Mouse (Mus musculus) cerebellum, postnatal 4 days (tissue): ENCODE data around the gene Efna5.

Source experiments
- DNase-seq, 2 experiments: peaks; one replicate each; pipeline ENCODE4 v3.0.0; 2022; ENCODE audit warnings: low spot score in 2 of 2, mixed read lengths in 1 of 2

The Efna5 gene

DNA sequence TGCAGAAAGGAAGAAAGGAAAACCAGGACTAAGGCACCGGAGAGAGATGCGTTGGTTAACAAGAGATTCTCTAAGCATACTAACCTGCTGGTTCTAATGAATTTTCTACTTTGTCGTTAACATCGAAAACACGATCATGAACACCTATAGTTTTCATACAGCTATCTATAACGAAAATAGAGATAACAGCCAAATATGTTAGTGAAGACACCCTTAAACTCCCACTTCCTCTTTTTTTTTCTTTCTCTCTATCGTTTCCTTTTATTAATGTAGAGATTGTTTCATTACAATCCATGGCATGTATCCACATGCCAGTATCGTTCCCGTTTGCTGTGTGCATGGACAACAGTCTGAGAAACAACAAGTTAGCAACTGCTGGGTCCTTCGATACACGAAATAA, 267.9 kb downstream of the Efna5 start:
- no peak for DNase-seq

DNA sequence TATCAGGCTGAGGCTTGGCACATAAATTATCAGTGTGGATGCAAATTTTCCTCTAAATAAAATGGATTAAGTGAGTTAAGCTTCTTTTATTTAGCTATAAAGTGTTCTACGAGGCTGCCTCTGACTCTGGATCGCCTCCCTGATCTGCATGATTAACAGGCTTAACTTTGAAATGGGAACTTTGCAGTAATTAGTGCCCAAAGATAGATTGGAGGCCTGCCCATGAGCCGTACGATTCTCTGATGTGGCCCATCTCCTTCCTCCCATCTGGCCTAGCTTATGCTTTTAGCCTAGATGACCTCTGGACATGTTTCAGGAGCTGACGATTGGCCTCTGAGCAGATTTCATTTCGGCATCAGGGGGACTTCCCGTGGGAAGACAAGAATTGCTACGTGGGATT, 273.0 kb downstream of the Efna5 start:
- no peak for DNase-seq

DNA sequence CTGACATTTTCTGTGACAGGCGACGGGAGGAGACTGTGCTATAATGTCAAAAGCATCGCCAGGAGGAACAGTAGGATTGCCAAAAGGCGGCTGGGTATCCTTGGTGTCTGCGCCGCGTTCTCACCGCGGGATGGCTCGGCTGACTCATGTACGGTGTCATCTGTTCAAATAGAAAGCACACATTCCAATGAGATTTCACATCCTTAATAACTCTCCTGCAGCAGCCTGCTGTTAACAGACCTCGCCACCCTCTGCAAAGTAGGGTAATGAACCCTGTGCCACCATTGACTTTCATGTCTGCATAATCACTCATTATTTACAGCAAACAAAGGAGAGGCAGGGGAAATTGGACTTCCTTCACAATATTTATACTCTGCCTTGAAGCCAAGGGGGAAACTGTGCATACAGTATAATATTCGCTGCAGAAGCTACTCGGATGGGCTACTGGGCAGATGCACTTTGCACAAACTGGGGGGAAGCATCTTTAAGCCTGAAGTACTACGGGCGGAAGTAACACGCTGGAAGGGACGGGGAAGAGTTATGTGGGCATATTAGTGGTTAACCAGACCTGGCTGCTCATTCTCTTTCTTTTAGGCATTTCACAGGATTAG, 273.7 kb downstream of the Efna5 start:
- DNase-seq, result no peak

DNA sequence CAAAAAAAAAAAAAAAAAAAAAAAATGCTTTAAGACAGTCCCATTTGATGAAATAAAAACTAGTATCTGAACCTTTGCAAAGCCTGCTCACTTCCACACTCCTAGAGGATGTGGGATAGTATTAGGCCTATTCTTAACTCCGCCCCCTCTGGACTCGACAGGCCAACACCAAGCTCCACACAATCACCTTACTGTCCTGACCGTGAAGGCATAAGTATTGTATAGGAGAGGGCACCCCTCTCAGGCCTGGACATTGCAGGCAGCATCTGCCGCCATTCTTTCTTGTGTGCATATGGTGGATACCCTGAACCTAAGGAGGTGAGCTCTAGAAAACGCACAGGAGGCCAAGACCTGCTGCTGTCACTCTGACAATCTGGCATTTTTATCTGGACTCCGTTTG, 274.4 kb downstream of the Efna5 start:
- no peak for DNase-seq

DNA sequence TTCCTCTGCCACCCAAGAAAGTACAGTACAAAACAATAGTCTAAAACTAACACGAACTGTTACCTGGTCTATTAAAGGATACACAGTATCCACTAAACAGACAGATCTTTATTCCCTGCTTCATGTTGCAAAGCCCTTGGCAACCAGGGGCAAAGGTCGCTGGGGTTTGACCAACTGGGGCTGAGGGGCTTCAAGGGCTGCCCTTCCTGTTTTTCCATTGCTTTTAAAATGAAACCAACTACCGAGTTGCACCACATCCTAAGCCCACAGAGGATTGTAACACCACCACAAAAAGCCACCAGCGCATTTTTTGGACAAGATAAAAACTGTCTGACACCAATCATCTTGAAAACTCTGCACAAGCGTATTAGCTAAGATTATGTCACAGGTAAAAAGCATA, 276.8 kb downstream of the Efna5 start:
- DNase-seq, result no peak

DNA sequence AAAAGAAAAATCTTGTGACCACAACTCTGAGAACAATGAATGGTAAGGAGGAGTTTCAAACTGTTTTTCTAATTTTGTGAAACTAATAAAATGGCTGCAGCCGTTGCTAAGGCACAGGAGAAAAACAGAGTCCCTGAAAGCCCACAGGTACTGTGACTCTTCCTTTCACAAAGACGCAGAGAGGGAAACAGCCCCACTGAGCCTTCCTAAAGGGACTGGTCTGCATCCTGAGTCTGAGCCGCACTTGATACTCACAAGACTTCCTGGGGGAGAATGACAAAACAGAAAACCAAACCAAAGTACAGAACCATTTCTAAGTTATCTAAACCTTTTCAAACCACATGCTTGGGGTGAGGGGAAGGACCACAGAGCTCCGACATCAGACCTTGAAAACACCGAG, 277.5 kb downstream of the Efna5 start:
- no peak for DNase-seq

DNA sequence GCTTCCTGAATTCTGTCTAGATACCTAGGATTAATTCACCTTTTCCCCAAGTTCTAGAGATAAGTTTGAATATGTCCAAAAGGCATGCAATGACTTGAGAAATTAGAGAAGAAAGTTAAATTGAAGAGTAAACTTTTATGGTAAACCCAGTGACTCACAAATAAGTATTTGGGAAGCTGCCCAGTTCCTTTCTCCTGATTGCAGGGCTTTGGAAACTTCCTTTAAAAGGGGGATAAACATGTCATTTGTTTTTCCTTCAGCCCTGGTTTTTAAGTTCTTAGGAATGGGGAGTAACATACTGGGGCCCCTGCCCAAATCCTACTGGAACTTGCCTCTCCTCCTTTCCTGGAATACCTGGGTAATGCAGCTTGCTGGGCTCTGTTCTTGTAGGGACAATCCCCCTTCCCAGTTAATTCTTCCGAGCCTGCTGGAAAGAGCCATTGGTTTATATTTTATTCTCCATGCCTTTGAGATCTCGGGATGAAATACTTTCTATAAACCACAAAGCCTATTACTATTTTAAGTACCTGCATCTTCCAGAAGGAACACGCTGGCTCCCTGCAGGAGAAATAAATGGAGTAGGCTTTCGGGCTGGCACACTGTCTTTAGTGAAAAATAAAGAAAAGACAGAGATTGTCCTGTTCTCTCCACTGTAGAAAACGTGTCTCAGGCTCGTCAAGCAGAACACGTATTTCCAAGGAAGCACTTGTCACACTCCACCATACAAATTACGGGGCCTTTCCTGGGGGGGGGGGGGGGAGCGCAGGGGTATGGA, 282.2 kb downstream of the Efna5 start:
- DNase-seq, result no peak

DNA sequence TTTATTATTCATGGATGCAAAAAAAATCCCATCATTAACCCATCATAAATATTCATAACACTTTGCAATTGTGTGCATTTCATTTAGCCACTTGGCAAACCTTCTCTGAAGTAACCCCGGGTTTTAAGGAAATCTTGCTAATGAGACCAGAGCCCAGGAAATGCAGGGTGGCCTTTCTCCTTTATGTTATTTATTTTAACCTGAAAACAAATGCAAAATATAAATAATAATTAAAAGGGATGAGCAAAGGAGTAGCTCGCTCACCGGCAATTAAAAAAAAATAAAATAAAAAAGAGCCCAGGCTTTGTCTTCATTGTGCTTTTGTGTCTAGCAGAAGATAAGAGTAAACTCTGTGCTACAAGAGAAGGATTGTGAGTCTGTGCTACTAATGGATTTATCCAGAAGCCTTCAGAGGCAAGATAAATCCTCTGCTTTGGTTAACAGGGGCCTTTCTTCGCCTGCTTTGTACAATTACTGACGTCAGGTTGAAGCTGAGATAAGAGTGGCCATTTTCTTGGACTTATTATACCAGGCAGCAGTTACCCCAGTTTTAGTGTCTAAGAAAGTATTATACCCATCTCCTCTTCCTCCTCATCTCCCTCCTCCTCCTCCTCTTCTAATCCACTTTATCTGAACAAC, 288.6 kb downstream of the Efna5 start:
- DNase-seq, result no peak

DNA sequence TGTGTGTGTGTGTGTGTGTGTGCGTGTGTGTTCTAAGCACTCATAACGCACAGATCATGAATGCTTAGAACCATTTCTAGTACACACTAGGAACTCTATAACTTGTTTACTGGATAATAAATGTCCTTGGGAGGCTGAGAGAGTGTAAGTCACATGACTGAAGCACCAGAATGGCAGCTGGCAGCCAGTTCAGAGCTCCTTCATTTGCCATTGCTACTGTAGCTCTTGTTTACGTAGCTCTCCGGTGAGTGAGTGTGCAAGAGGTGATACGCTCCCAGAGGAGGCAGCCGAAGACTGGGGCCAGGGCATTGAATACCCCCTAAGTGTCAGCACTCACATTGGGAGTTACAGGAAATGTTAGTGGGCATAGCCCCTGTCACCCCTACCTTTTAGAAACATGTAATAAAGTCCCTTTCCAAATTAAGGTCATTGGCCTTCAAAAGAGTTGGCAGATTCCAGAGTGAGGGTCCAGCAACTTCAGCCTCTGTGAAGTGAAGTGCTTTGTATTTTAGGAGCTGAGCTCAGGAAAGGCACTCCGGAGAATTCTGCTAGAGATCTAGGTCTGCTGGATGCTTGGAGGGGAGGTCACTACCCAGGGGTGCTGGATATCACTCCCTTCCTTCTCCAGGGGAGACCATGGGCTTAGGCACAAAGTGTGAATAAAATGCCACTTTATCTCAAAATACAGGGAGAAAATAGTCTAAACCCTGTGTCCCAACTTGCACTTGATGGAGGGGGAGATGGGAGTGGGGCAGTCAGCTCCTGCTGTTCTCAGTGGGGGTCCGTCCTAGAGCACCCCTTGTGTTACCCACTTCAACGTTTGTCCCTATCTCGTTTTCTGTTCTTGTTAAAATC, 289.3 kb downstream of the Efna5 start:
- DNase-seq, result no peak

DNA sequence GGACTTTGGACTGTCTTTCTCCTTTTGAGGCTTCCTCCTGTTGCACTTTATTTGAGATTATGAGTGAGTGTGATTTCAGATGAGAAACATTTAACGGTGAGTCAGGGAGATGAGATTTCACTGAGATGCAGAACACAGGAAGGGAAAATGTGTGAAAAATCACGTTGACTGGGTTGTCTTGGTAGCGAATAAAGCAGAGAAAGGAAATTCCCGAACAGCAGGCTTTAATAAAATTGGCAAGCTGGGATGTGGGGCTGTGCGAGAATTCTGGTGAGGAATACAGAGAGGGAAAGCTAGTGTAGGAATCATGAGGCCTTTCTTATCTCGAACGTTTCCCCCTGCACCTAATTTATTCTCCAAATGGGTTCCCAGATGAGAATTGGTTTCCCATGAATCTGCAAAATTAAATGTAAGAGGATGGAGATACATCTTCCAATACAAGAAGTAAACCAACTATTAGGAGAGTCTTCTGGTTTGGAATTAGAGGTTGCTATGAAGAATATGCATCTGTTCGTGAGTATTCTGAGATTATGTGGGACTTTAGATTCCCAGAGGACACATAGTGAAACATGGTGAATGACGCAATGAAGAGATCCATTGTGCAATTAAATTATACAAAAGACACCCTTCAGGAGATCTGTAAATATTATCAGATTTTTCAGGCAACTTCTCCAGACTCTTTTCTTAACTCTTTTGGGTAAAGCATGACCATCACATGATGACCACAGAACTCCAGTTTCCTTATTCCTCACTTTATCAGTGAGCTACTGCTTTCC, 290.2 kb downstream of the Efna5 start:
- DNase-seq, result no peak

DNA sequence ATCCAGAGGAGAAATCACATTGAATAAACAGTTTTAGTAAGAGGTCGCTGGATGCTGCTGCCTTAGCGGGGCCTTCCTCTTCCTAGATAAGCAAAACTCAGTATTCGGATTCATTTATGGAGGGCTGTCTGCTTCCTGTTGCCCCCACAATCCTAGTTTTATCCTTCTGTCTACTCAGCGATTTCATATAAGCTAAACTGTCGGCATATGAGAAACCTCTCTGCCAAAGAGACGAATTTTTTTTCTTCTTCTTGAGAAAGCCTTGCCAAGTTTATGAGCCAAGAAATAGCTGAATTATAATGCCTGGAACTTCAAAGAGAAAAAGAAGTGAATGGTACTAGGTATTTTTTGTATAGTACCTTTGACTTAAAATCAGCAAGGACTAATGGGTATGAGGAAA, 301.0 kb downstream of the Efna5 start:
- DNase-seq, result no peak

DNA sequence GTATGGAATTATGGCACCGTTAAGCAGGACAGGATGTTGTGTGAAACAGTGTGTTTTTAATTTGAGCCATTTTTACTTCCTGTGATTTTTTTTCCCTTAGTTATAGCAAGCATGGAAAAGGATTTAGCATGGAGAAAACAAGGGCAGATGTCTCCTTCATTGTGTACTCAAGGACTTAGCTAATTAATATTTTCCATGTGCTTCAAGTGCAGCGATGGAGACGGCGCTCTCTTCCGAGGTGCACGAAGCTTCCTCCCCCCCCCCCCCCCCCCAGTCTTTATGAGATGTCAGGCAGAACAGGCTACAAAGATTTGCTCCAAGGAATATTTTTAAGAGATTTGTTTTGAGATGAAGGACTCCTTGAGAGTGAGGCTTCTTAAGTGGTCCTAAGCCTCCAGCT, 301.5 kb downstream of the Efna5 start:
- DNase-seq, result no peak

DNA sequence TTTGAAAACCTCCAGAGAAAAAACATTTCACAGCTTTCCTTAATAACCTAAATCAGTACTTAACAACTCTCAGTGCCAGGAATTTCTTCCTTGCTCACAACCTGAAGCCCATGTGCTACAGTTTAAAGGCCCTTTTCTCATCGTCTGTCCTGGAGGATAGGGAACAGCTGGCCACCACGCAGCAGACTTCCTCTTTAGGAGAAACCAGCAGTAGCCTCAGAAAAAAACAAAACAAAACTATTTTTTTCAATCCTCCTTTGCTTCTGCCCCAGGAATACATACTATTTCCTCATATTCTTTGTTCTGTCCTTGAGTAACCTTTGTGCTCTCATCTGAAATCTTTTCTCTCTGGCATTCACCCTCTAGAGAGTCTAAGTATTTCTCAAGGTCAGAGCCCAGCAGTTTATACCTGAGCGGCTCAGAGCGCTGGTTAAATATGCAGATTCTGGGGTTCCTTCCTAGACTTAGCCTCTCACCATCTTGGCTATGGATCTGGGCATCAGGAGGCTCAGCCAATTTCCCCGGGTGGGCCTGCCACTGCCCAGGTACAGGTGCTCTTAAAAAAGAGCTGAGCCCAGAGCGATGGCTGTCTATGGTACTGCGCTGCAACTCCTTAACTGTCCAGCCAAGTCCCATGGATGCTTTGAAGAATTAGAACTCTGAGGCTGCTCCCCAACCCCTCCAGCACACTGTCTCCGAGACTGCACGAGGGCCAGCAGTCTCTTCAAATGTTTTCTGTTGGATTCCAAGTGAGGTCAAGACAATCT, 306.4 kb downstream of the Efna5 start:
- no peak for DNase-seq

DNA sequence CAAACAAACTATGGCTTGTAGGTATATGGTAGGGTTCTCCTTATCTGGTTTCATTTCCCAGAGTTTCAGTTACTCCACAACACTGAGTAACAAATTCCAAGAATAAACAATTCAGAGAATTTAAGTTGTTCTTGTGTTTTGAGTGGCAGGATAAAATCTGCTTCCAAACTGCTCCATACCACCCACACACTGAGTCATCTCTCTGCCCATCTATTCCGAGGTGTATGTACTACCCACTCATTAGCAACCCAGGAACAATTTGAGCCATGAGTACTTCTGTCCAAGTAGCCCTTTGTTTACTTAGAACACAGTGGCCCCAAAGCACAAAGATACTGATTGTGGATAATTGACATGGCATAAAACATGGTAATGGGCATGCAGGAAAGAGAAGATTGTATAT, 311.0 kb downstream of the Efna5 start:
- DNase-seq, result no peak

DNA sequence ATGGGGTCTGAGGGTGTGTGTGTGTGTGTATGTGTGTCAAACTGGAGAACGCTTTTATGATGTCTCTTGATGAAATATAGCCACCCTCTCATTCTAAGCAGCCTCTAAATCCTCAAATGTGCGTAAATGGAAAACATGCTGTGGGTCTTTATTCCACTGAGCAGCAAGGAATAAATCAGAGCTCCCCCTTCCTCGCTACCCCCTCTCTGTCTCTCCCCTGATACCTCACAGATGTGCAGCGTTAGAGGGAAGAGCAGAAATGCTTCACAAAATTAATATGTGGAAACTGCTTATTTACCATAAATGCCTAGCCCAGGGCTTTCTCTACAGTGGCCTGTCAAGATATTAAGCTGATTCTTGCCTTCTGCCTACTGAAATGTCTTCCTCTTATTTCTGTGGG, 313.1 kb downstream of the Efna5 start:
- DNase-seq, result no peak

DNA sequence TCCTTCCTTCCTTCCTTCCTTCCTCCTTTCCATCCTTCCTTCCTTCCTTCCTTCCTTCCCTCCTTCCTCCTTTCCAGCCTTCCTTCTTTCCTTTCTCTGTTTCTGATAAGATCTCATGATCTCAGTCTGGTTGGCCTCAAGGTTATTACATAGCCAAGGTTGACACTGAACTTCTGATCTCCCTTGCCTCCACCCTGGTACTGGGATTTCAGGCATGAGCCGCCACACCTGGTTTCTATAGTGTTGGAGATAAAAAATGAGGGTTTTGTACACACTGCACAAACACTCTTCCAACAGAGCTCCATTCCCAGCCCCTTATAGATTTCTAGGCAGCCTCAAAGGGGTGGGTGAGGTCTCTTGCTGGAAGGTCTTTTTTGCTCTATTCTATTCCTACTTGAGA, 315.5 kb downstream of the Efna5 start:
- DNase-seq, result no peak

DNA sequence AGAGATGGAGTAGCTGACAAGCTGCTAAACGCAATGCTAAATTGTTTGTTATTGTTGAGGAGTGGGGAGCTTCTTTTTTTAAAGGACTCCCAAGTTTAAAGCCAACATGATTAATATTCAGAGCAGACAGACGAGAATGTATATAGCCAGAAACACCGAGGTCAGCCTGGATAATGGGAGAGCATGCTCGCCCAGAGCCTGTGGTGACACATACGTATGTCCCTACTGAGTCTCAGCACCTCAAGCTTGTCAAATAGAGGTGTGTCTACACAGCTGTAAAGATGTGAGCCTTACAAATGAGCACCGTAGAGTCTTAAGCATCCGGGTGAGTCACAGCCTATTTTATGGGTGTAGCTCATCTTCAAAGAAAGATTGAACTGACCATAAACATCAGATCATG, 318.7 kb downstream of the Efna5 start:
- DNase-seq, result no peak

DNA sequence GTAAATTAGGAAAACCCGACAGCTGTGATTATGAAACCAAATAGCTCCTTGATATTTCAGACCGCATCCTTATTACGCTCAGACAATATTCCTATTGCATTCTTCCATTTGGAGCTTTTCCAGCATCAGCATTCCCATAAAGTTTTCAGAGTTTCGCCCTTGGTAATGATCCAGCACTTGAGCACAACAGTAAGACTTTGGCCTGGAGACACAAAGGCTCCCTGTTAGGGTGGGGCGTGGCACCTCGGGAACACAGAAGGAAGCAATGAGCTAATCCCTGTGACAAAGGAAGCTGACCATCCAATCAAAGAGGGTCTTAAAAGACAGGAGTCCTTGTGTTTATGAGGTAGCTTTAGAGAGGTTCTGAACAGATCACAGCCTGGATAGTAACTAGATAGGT, 323.9 kb downstream of the Efna5 start:
- DNase-seq, result no peak
